In genomic region chr6:81076602-81077001, GRCm38 (mm10) we compare ENCODE assay signal across 12 mouse cellular contexts.
"Had no signal": no experiment of that assay in that cellular context is flagged by ENCODE, and none has a peak within 500 bp of the region (broad histone marks: within the 10 kb centered on the region; RNA-seq: fewer than 3 reads in every experiment).

No protein-coding gene starts in this region.

- DNase-seq: gastrocnemius, postnatal 25 days; heart, adult 18-20 months; heart, postnatal 10 days; heart, postnatal 4 days; kidney, adult 18-20 months; kidney, adult 8-10 months; kidney, postnatal 10 days; kidney, postnatal 25 days; kidney, postnatal 4 days; liver; liver, embryonic 13.5 days; liver, postnatal 0 days had no signal
